Mouse (Mus musculus) telencephalon, adult 2 months (tissue): ENCODE data around the gene Rell1.

Source experiments
- DNase-seq: peaks from one replicate; pipeline ENCODE4 v3.0.0-alpha.2; 2011; ENCODE audit warnings: low read depth, low spot score

The Rell1 gene

GRCm38 (mm10) chr5:63968443-63969415 lies at the start of gene Rell1:
Gene Rell1, minus strand, starts transcription at chr5:63968897.
- peak; percentile 72 for DNase-seq

GRCm38 (mm10) chr5:64012596-64013366 lies 44.1 kb upstream of the Rell1 start:
- DNase-seq, result no peak

DNA sequence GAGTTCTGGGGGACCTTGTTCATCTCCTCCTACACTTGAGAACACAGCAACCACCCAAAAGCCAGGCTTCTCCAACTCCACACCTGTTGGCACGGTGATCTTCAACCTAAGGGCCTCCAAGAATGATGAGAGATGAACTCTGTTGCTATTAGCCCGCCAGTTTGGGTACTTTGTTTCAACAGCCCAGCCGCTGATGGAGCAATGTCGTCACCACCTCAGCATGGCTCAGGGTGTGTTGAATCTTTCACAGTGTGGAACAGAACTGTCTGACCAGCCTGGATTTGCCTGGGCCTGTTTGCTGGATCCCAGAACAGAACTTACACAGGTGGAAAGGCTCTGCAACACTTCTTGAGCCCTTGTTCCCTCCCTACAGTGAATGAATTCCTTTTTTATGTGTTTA lies 37.9 kb upstream of the Rell1 start:
- DNase-seq, result no peak

DNA sequence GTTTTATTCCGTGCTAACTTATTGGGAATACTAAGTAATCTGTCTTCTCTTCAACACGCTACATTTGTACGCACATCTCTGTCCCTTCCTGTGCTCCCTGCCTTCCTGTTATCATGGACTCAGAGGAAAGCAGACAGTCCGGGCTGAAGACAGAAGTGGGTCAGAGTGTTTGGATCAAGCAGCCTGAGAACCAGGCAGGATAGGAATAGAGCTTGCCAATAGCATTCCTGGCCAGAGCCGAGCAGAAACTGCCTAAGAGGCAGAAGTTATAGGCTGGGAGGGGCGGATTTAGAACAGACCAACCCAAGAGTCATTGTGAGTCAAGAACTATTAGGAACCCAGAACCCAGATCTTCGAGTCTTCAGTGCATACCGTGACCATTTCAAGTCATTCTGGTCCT lies 34.6 kb upstream of the Rell1 start:
- no peak for DNase-seq

- no peak for DNase-seq
Measured at GRCm38 (mm10) chr5:63993865-63994264, 25.2 kb upstream of the Rell1 start.

DNA sequence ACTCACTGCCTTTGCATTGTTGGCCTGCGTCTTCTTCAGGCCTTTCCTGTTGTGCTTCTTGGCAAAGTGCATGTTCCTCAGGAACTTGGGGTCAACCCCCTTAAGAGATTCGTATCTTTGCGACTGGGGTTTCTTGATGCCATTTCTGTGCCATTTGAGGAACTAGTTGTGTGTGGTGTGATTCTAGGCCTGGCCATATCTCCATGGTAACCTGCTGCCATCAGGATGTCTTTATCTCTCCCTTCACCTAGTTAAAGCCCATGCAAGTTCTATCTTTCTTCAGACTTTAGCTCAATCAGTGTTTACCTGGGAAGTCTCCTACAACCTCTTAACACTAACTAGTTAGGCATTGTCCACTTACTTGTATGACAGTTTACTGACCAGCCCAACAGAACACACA lies 22.0 kb upstream of the Rell1 start:
- no peak for DNase-seq

- DNase-seq, result no peak
Measured at GRCm38 (mm10) chr5:63986337-63986736, 17.6 kb upstream of the Rell1 start.

- no peak for DNase-seq
Measured at GRCm38 (mm10) chr5:63982296-63982695, 13.6 kb upstream of the Rell1 start.

- no peak for DNase-seq
Measured at GRCm38 (mm10) chr5:63970991-63971390, 2.3 kb upstream of the Rell1 start.

GRCm38 (mm10) chr5:63970281-63970732 lies 1.6 kb upstream of the Rell1 start:
- no peak for DNase-seq

GRCm38 (mm10) chr5:63969476-63970112 lies 897 bp upstream of the Rell1 start:
- no peak for DNase-seq

DNA sequence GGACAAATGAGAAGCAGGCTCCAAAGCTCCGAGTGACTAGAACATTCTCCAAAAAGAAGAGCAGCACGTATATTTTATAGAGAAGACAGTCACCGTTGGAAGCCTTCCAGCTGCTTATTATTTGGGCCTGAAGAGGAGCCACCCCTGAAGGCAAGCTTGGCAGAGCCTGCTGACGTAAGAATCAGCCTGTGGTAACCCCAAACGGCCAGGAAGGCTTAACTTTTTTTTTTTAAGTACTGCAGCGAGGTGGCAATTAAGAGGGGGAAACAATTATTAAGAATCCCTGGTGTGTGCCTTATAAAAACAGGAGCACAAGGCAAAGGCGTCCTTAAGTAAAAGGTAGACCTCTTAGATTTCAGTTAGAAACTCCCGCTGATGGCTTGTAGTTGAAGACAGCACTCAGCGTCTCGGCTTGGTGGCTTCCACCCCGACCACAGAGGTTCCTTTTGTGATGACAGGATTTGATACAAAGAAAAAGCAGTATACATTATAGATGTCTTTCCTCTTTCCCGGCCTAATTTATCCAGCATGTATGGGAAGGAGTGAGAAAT lies 1.0 kb downstream of the Rell1 start:
- DNase-seq, result no peak

DNA sequence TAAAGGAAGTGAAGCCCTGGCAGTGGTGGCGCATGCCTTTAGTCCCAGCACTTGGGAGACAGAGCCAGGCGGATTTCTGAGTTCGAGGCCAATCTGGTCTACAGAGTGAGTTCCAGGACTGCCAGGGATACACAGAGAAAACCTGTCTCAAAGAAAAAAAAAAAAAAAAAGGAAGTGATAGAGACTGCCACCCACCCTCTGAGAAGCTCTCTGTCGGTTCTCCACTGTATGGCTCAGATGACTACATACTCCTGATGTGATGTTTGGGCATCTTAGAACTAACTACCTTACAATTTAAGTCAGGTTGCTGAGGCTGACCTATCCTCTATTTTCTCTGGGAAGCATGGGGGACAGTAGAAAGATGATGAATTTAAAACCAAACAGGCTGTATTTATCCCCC lies 2.3 kb downstream of the Rell1 start:
- no peak for DNase-seq

GRCm38 (mm10) chr5:63965946-63966345 lies 2.8 kb downstream of the Rell1 start:
- DNase-seq, result no peak

GRCm38 (mm10) chr5:63964576-63964975 lies 4.1 kb downstream of the Rell1 start:
- no peak for DNase-seq

GRCm38 (mm10) chr5:63961726-63962125 lies 7.0 kb downstream of the Rell1 start:
- DNase-seq, result no peak

GRCm38 (mm10) chr5:63960565-63960964 lies 8.1 kb downstream of the Rell1 start:
- no peak for DNase-seq

DNA sequence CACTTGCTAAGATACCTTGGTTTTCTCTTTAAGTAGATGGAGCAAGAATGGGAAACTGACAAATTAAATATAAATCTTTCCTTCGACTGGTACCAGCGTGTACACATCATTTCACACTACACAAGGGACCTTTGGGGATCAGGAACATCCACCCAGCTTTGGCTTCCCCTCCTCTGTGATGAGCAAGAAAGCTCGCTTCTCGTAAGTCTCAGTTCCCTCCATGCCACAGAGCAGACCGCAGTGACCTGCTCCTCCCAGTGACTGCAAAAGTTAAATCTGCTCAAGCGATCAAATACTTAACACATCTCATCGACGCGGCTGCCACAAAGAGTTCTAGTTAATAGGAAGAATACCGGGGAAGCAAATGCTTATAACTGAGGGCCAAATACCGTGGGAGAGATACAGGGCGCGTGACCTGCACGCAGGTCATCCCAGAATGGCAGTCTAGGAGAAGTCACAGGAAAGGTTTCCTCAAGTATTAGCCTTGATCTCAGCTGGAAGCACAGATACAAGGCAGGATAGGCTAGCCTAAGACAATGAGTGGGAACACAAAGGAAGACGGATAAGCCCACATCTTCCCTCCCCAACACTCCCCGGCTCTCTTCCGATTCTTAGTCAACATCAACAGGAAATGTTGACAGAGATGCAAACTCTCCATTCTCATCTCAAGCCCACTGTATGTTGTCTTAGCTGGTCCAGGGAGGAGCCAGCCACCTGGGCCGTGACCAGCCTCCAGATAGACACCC lies 9.6 kb downstream of the Rell1 start:
- DNase-seq, result no peak

DNA sequence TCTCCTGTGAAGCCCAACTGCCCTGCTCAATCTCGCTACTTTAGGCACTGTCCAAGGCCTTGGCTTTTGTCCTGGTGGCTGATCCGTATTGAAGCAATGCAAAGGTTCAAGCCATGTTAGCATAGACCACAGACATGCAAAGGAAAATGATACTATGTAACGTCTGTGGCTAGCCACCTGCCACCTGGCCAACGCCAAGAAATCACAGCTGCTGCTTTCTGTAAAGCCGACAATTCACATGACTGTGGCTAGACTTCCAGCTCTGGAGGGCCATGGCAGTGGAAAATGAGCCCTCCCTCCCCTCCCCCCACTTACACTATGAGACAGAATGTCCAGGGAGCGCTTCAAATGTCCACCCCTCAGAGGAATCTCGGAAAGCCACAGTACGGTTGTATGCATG lies 11.1 kb downstream of the Rell1 start:
- no peak for DNase-seq

GRCm38 (mm10) chr5:63956411-63956810 lies 12.3 kb downstream of the Rell1 start:
- DNase-seq, result no peak

DNA sequence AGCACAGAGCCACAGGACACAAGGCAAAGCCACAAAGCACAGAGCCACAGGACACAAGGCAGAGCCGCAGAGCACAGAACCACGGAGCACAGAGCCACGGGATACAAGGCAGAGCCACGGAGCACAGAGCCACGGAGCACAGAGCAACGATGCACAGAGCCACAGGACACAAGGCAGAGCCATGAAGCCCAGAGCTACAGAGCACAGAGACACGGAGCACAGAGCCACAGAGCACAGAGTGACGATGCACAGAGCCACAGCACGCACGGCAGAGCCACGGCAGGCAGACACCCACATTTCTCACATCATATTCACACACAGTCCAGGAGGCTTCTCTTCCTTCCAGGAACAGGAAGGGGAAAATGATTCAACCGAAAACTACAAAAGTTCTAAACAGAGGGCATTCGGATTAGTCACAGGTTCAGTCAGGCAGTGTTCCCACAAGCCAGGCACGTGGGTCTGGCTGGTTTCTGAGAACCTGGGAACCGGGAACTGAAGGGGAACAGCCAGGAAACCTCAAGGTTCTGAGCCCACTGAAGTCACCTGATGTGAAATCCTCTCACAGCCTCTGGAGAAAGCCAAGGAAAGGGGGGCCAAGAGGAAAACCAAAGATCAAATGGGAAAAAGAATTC lies 15.2 kb downstream of the Rell1 start:
- DNase-seq, result no peak
